In genomic region chr6:89090096-89090495, GRCm38 (mm10) we compare ENCODE assay signal across 9 mouse cellular contexts.
"Had no signal": no experiment of that assay in that cellular context is flagged by ENCODE, and none has a peak within 500 bp of the region (broad histone marks: within the 10 kb centered on the region; RNA-seq: fewer than 3 reads in every experiment).

No protein-coding gene starts in this region.

- ATAC-seq: hindbrain, embryonic 16.5 days; inflammation-experienced regulatory T-cells, adult 6 months; intestine, postnatal 0 days; midbrain, embryonic 13.5 days had no signal

- DNase-seq: kidney, adult 8-10 months; kidney, postnatal 36 days; lung, adult 18-20 months; spleen, adult 18-20 months; thymus, postnatal 36 days had no signal
